Mouse (Mus musculus) liver, postnatal 0 days (tissue): ENCODE measurements around the gene Ephx1.

Source experiments
- CTCF ChIP-seq: sonication (generic); IDR thresholded peaks from 2 replicates; pipeline ENCODE4 v1.5.1; 2016; ENCODE audit warnings: antibody characterized with exemption, low read depth
- EP300 ChIP-seq: IDR thresholded peaks from 2 replicates; pipeline ENCODE4 v1.6.1; 2016; ENCODE audit warnings: antibody characterized with exemption, low read depth, mild to moderate bottlenecking

DNA sequence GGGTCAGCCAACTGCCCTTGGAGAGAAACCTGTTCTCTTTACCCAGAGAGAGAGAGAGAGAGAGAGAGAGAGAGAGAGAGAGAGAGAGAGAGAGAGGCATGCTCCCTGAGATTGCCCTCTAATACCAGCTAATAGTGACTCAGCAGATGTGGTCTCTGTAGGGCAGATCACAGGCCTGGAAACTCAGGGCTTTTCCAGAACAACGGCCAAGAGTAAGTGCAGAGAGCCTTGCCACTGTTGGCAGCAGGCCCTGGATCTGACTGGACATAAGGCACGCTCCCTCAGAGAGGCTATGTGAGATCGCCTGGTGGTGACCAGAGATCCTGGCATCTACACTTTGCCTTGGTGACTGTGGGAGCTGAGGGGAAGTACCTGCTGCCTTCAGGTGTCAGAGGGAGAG is 10.9 kb downstream of the Ephx1 start:
- peak; percentile 36; the same call in 1 of the 2 replicates for TF ChIP-seq EP300
- no peak for TF ChIP-seq CTCF
